Mouse (Mus musculus): ENCODE measurements around the gene Pax5. TPM values are rescaled to one million over a fixed set of nuclear protein-coding genes. Genes with fewer than 3 reads are reported as not detected.
"Not testable (repeated sequence)": the region's sequence is repeated elsewhere in the genome, so short reads cannot be mapped to it uniquely, and the experiment has no call there.

Gene Pax5
- not detected in 2 replicates for total RNA-seq (2017)

DNA sequence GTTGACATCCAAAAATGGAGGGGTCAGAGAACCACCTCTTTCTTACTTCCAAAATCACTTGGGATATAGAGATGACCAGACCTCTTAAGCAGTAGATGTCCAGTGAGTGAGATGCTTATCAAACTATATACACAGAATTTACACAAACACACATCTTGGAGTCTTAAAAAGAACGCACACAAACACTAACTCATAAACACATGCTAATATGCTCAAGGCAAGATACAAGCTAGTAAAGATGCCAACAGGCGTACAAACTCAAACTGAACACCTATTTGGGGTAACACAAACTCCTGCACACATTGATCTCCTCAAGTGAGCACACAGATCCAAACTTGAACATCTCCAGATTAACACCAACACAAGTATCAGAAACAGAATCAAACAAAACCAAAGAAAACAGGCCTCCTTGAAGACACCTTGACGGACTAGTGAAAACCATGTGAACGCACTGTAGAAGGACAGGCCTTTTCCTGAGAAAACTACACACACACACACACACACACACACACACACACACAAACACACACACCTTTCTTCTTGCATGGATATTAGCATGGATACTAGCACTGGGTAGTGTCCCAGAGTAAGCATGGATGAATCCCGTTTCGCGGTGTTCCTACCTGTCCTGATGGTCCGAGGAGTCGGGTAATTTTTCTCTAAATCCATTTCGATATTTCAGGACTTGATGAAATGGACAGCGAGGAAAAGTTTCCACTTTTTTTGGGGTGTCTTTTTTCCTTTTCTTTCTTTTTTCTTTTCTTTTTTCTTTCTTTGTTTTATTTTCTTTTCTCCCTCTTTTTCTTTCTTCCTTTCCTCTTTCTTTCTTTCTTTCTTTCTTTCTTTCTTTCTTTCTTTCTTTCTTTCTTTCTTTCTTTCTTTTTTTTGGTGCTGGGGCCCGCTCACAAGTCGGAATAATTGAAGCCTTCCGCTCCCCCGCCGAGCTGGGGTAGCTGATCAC lies at the start of gene Pax5:
Gene Pax5 (minus strand): TSS at position 748 of the 961 bp plus-strand sequence.
- no peak for ATAC-seq (replicated peaks; ENCODE audit: low read depth, poor library complexity, severe bottlenecking)

DNA sequence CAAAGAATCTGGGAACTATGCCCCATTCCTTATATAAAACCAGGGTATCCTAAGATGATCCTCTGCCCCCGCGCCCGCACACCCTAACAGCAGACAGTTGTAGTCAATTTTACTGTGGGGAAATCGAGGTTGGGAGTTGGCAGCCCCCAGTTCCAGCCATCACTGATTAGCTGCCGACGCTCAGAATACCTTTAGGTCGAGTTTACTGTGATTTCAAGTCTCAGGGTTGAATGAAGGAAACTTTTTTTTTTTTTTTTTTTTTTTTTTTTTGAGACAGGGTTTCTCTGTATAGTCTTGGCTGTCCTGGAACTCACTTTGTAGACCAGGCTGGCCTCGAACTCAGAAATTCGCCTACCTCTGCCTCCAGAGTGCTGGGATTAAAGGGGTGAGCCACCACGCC lies 46.8 kb upstream of the Pax5 start:
- ATAC-seq (replicated peaks; ENCODE audit: low read depth, poor library complexity, severe bottlenecking) = not testable (repeated sequence)

DNA sequence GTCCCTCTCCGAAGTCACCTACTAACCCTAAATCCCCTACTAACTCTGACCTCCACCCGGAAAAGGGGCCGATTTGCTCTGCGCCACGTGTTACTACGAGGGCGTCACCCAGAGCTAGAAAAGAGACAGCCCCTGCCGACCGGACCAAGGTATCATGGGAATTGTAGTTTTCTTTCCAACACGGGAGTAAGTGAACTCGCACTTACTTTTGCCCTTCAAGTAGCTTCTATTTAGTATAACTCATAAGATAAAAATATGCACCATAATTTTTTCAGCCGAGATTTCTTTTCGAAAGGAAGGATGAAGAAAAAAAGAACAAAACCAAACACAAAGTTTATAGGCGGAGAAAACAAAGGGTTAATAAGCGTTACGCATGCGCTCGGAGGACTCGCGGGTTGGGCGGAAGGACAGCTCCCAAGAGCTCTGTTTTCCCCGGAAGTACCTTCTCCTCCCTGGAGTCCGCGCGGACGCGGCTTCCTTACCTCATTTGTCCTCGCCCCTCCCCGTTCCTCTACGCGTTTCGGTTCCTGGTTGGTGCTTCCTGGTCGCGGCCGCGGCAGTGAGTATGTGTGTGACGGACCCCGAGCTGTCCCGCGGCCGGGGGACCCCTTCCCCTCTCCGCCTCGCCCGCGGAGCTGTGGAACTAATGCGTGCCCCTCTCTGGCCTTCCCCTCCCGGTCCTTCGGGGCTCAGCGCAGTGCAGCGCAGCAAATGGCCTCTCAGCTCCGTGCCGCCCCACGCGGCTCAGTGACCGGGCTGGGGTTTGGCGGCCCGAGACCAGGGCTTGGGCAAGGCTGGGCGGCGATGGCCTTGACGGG lies 46.1 kb upstream of the Pax5 start:
- peak; percentile 96 for ATAC-seq (replicated peaks; ENCODE audit: low read depth, poor library complexity, severe bottlenecking)

DNA sequence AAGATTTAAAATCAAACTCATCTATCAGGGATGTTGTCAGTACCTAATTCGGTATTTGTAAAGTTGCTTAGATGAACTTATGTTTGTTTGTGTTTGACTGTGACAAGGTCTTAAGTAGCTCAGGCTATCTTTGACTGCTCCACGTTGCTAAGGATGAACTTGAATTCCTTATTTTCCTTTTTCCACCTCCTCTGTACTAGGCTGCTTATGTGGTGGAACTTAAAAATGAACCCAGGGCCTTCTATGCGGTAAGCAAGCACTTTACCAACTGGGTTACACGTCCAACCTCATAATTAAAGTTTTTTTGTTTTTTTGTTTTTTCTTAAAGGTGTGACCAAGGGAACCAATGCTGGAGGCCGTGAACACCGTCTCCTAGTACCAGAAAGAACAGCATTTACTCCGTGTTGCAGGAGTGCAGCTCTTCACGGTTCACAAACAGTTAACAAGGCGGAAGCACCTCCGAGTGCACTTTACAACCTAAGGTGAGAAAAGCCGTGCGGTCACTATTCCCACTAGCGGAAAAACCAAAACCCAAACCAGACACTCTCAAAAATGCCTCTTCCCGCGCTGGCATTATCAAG lies 45.4 kb upstream of the Pax5 start, which contains the start of gene Zcchc7:
Gene Zcchc7 (plus strand): TSS at position 325 of the 581 bp plus-strand sequence.
- ATAC-seq (replicated peaks; ENCODE audit: low read depth, poor library complexity, severe bottlenecking) = peak; percentile 37

DNA sequence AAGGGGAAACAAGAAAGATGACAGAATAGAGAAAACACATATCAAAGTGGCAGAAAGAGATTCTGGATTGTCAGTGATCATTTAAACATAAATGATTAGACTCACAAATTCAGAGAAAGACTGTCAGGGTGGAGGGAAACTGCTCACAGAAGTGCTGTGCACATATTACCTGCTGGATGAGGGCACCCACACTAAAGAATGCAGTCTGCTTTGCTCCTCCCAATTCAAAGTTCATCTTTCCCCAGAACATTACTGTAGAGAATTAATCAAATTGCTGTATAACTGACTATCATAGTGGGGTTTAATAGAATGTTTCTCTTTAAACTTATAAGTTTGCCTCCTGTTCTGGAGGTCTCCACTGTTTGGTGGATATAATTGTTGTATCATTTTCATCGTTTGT lies 30.2 kb upstream of the Pax5 start:
- no peak for ATAC-seq (replicated peaks; ENCODE audit: low read depth, poor library complexity, severe bottlenecking)

DNA sequence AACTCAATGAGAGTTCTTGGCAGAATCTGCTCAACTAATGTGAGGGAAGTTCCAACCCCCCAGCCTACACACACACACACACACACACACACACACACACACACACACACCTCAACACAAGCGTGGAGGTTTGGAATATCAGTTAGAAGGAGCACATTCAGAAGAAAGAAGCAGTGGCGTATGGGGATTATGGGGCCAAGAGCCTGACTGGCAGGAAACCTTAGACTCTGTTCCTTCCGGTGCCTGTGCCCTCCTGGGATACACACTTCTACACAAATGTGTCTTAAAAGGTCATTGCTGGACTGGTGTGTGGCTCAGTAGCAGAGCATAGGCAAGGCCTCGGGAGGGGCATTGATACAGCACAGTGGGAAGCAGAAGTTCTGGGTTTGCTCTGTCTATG lies 10.9 kb upstream of the Pax5 start:
- no peak for ATAC-seq (replicated peaks; ENCODE audit: low read depth, poor library complexity, severe bottlenecking)

DNA sequence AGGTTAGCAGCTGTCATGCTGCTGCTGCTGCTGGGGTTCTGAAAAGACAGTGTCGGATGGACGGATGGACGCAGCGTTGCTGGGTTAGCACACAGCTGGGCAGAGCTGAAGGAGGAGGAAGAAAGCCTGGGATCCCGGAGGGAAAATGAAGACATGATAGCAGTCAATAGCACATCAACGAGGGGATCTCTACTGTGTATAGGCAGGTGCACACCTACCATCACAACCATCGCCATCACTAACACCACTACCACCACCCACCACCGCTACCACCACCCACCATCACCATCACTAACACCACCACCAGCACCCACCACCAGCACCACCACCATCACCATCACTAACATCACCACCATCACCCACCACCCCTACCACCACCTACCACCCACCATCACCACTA lies 9.8 kb upstream of the Pax5 start:
- ATAC-seq (replicated peaks; ENCODE audit: low read depth, poor library complexity, severe bottlenecking) = no peak

DNA sequence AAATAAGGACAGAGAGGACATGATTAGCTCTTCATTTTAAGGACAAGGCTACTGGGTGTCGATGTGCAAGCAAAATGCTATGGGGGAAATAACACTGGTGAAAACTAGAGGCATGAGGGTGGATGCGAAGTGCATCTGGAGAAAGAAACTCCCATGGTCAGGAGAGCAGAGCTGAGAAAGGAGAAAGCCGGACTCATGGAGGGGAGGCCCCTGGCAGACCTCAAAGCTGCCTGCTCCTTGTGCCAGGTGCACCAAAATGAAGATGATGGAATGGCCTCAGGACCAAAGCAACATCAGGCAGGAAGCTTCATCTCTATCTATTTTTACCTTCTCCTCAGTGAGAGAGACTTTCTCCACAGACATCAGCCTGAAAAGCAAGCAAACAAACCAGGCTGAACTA lies 7.4 kb upstream of the Pax5 start:
- no peak for ATAC-seq (replicated peaks; ENCODE audit: low read depth, poor library complexity, severe bottlenecking)

DNA sequence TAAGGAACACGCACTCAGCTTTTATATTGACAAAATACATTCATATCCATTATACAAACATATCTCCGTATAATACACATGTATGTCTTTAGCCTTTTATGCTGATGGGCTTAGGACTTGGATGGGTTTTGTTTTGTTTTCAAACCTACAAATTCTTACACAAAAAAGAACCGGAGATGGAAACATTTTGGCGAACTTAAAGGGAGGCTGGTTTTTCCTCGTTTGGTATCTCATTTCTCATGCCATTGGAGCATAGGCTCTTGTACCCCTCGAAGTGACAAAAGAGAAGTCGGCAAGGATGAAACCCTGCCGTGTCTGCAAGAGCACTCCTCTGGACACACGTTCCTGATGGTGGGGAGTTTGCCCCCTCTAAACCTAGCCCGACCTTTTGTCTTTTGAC lies 6.1 kb upstream of the Pax5 start:
- ATAC-seq (replicated peaks; ENCODE audit: low read depth, poor library complexity, severe bottlenecking) = no peak

DNA sequence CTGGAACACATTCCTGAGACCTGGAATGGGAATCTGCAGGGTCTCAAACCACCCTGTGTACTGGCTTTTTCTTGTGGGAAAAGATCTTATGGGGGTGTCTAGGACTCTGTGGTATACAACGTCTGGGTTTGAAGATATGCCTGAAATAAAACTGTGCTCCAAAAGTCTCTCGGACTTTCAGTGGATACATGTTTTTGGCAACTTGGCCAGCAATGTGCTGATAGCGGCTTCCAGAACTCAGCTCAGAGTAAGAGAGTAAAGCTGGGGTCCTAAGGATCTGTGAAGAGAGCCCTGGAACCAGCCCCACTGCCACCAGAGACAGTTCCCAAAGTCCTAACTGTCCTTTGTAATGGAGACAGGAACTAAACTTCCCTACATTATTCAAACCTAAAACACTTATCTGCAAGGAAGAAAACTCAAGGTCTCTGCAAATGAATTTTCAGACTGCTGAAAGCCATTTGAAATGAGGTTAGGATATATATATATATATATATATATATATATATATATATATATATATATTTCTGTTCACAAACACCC lies 5.4 kb upstream of the Pax5 start:
- ATAC-seq (replicated peaks; ENCODE audit: low read depth, poor library complexity, severe bottlenecking) = no peak

DNA sequence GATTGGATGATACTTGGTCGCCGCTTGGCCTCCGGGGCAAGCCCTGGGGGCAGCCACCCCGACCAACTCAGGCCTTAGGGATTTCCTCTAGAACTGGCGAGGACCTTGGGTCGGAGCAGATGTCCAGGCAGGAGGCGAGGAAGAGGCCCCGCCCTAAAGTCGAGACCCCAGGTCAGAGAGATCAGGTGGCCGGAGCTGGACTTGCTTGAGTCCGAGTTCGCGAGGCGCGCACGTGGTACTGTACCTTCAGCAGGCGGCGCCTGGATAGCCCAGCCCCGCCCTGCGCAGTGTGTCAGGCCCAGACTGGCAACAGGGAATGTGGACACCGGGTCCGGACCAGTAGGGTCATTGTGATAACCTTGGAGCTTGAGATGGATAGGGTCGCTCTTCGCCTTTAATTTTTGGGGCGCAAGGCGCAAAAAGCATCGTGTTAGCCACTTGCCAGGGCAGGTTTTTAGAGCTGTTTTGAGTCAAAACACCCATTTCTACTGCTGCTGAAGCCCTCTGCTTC lies 3.9 kb upstream of the Pax5 start:
- no peak for ATAC-seq (replicated peaks; ENCODE audit: low read depth, poor library complexity, severe bottlenecking)

DNA sequence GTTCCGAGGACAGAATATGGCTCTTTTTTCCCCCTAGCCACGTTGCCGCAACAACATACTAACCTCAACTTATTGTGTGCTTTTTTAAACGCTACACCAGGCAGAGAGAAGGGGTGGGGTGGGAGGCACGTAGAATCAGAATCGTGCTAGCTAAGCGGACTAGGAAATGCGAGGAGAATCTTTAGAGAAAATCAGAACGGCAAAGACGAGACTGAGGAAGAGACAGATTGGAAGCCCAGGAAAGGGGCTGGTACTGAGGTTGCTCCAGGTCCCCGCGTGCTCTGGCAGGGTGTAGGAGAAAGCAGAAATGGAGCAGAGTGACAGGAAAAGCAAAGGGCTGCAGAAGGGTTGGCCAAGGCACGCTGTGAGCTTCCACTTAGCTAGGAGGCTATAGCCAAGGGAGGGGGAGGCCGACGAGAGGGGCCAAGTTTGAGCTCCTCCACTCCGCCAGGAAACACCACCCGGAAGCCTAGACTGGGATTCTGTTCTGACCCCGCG lies 3.3 kb upstream of the Pax5 start:
- no peak for ATAC-seq (replicated peaks; ENCODE audit: low read depth, poor library complexity, severe bottlenecking)

DNA sequence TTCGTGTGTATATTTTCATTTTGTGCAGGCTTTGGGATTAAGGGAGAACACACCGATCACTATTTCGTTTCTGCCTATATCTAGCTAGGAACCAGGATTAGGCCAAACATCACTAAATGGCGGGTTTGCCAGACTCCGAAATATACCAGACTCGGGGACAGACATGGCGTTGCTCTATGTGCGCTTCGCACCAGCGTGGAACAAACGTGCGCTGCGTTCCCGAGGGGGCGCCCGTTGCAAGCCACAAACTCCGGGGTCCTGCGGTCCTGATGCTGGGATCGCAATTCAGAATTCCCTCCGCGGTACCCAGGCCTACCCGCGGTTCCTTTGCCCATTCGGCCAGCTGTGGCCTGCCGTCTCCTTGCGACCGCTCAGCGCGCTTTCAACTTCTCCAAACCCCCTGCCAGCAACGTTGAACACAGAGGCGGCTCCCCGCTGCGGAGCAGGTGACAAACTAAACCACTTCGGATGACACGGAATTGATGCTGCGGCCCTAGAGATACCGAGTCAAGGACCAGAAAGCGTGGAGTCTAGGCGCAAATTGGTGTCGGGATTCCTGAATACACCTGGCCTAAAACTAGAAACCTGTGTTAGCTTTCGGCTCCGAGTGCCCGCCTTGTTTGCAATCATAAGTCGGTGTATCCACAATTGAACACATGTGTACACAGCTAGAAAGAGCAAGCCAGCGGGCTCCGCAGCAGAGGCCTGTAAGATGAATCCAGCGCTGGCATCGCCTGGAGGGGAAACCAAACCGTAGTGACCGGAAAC lies 2.7 kb upstream of the Pax5 start:
- no peak for ATAC-seq (replicated peaks; ENCODE audit: low read depth, poor library complexity, severe bottlenecking)

DNA sequence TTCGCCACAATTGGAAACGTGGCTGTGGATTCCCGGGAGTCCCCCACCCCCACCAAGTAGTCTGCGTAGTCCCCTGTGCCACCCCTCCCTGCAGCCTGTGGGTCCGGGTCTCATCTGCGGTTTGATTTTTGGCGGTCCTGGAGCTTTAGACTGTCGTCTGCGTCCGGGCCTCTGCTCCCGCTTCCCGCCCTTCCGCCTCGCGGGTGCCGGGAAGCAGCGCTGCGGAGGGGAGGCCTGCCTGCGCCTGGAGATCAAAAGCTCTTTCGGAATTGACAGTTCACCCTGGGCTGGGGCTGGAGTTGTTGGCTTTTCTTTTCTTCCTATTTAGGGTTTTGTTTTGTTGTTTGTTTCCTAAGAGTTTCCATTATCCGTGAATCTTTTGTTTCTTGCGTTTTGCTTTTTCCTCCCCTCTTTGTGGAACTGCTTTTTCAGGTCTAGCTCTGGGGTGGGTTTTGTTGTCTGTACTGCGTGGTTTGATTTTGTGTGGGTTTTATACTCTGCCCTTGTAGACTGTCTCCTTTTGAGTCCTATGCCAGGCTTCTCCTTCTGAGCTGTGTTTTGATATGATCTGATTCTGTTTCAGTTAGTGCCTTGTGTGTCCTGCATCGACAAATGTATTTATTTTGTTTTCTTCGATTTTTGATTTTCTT lies 1.9 kb upstream of the Pax5 start:
- peak; percentile 23; the same call in 1 of the 2 replicates for ATAC-seq (replicated peaks; ENCODE audit: low read depth, poor library complexity, severe bottlenecking)

DNA sequence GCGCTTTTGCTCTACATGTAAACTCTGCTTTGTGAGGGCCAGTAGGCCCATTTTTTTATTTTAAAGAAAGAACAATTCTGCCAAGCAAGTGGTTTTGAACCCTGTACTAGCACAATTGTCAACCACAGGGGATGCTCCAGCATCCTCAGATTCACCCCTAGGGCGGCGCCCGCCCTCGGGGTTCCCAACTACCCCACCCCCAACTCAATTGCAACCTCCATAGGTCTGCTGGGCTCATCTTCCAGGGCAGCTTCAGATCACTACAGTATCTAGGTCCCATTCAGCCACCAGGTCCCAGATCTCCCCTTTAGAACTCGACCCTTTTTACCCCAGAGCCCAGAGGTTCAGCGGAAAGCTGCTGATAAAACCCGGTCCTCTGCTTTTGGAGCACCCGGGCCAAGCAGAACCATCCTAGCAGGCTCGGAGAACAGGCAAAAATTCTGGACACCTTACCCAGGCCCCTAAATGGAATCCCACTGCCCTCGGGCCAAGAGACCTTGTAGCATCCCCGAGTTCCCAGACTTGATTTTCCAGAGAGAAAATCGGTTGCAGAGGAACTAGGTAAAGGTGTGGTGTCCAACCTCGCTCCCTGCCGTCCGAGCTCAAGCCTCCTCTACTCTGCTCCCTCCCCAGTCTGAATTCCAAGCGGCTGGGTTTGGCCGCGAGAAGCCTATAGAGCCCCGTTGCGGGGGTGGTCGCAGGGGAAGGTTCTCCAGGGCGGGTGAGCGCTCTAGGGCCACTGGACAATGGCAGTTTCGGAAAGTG lies 1.0 kb upstream of the Pax5 start:
- ATAC-seq (replicated peaks; ENCODE audit: low read depth, poor library complexity, severe bottlenecking) = no peak

DNA sequence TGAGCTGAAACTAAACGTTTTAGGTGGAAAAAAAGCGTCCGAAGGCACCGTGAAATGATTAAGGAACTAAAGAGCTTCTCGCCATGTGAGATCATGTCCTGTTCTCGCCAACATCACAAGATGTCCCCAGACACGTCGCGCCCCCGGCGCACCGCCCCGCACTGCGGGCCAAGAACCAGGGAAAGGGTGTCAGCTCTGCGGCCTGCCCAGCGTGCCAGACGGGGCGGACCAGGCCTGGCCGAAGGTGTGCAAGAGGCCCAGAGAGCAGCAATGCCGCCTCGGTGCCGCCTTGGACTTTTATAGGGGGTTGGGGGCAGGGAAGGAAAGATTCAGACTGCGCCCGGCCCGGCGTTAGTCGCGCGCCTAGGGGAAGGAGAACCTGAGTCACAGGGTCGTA lies 412 bp upstream of the Pax5 start:
- no peak for ATAC-seq (replicated peaks; ENCODE audit: low read depth, poor library complexity, severe bottlenecking)

DNA sequence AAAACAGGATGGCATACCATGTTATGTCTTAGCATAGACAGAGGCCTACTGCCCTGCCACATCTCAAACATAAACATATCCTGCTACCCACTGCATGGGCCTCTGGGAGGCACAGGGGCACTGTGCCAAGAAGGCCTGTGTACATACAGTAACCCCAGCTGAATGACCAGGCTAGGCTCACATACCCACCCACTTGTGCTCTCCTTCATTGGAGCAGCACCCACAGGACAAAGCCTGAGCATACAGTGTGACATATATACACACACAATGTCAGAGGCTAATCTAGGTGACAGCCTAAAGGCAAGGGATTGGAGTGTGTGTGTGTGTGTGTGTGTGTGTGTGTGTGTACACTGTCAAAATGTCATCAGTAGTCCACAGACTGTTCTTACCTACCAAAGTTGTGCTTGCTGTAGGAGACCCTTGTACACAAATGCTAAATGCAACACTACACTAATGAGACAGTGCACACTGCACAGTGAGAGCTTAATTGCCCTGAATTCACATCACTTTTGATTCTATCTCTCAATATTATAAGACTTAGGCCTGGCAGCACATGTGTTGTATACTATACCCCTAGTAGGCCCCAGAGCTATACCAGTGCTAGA lies 1.1 kb downstream of the Pax5 start:
- no peak for ATAC-seq (replicated peaks; ENCODE audit: low read depth, poor library complexity, severe bottlenecking)

DNA sequence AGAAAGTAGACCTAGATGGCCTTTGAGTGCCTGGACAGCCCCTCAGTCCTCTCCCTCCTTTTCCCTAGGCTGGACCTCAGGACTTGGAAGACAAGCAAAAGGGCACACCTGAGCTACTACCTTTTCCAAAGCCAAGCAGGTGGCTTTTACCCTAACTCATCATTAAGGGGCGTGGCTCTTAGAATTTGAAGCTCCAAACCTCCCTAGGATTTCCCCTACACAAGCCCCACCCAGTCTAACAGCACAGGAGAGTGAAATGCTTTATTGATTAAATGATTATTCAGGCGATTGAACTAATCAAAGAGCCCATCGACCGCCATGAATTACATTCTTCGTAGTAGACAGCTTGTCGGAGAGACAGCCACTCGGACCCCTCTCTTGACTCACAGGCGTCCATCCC lies 2.0 kb downstream of the Pax5 start:
- no peak for ATAC-seq (replicated peaks; ENCODE audit: low read depth, poor library complexity, severe bottlenecking)

Measured in common myeloid progenitor, adult 5-6 weeks (primary cell).